Mouse (Mus musculus): ENCODE measurements around the gene Smagp. TPM values are rescaled to one million over a fixed set of nuclear protein-coding genes. Genes with fewer than 3 reads are reported as not detected.
"Not testable (repeated sequence)": the region's sequence is repeated elsewhere in the genome, so short reads cannot be mapped to it uniquely, and the experiment has no call there.

Gene Smagp
- polyA plus RNA-seq, 1 experiment from 2014 or later, result 41.6 TPM

GRCm38 (mm10) chr15:100616221-100616620, 20.5 kb downstream of the Smagp start:
- H3K4me2 ChIP-seq (replicated peaks; ENCODE audit: low read depth, low read length), result peak overlapping the region; percentile 74
- H3K27ac ChIP-seq (ENCODE audit: low read length), result peak overlapping the region; percentile 99
- peak overlapping the region; percentile 91 for H3K4me3 ChIP-seq (ENCODE audit: low read length)
- peaks cover 24% of the 10 kb centered on the region for H3K4me1 ChIP-seq (ENCODE audit: insufficient read depth, low read length)
- H3K27me3 ChIP-seq (ENCODE audit: insufficient read depth, low read length), result no peaks in the 10 kb centered on the region
- peak; percentile 10; the same call in 1 of the 2 replicates for ATAC-seq (ENCODE audit: low FRiP score, low TSS enrichment)
- peaks cover 30% of the 10 kb centered on the region for H3K36me3 ChIP-seq (ENCODE audit: insufficient read depth, low read length)
- no peaks in the 10 kb centered on the region for H3K9me3 ChIP-seq (ENCODE audit: low read length)
- WGBS, result under 1% methylated on average over 19 of the region's 19 CpGs
- peak overlapping the region; percentile 97 for H3K9ac ChIP-seq (replicated peaks; ENCODE audit: low read length)

DNA sequence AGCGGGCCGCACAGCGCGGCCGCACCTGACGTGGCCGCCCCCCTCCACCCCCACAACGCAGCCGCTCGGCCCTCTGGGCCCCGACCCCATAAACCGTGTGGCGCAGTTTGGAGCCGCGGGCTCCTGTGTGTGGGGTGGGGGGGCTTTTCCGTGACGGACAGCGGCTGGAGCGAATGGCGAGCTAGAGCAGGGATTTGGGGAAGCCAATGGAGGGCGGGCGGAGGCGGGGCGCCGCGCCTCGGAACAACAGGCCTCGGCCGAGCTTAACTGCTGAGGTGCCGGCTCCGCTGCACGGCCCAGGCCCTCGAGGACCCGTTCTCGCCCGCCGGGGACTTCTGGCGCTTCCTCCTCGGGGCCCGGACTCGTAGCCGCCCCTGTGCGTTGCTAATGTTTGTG, 20.9 kb downstream of the Smagp start:
- Histone ChIP-seq H3K9ac (replicated peaks; ENCODE audit: low read length) (peak overlapping the region; percentile 97), H3K9me3 (ENCODE audit: low read length) (no peaks in the 10 kb centered on the region), H3K4me1 (ENCODE audit: insufficient read depth, low read length) (peaks cover 24% of the 10 kb centered on the region), H3K27me3 (ENCODE audit: insufficient read depth, low read length) (no peaks in the 10 kb centered on the region), H3K27ac (ENCODE audit: low read length) (peak overlapping the region; percentile 99), H3K4me3 (ENCODE audit: low read length) (peak overlapping the region; percentile 91), H3K4me2 (replicated peaks; ENCODE audit: low read depth, low read length) (peak overlapping the region; percentile 74), H3K36me3 (ENCODE audit: insufficient read depth, low read length) (peaks cover 29% of the 10 kb centered on the region)
- ATAC-seq (ENCODE audit: low FRiP score, low TSS enrichment), result peak; percentile 87
- WGBS, result under 1% methylated on average over 36 of the region's 43 CpGs

- Histone ChIP-seq H3K9me3 (ENCODE audit: low read length) (no peaks in the 10 kb centered on the region), H3K9ac (replicated peaks; ENCODE audit: low read length) (peak within 1 kb of the TSS; percentile 97), H3K4me1 (ENCODE audit: insufficient read depth, low read length) (peaks cover 24% of the 10 kb centered on the region), H3K36me3 (ENCODE audit: insufficient read depth, low read length) (peaks cover 27% of the 10 kb centered on the region), H3K27me3 (ENCODE audit: insufficient read depth, low read length) (no peaks in the 10 kb centered on the region), H3K27ac (ENCODE audit: low read length) (peak within 1 kb of the TSS; percentile 99), H3K4me2 (replicated peaks; ENCODE audit: low read depth, low read length) (peak within 1 kb of the TSS; percentile 74), H3K4me3 (ENCODE audit: low read length) (peak within 1 kb of the TSS; percentile 91)
- under 1% methylated on average over 84 of the region's 99 CpGs for WGBS
- peak; percentile 84 for ATAC-seq (ENCODE audit: low FRiP score, low TSS enrichment)
Measured at GRCm38 (mm10) chr15:100614996-100615824, 21.5 kb downstream of the Smagp start, which contains the start of gene Dazap2. TSS of gene Dazap2 (plus strand) at chr15:100615349.

DNA sequence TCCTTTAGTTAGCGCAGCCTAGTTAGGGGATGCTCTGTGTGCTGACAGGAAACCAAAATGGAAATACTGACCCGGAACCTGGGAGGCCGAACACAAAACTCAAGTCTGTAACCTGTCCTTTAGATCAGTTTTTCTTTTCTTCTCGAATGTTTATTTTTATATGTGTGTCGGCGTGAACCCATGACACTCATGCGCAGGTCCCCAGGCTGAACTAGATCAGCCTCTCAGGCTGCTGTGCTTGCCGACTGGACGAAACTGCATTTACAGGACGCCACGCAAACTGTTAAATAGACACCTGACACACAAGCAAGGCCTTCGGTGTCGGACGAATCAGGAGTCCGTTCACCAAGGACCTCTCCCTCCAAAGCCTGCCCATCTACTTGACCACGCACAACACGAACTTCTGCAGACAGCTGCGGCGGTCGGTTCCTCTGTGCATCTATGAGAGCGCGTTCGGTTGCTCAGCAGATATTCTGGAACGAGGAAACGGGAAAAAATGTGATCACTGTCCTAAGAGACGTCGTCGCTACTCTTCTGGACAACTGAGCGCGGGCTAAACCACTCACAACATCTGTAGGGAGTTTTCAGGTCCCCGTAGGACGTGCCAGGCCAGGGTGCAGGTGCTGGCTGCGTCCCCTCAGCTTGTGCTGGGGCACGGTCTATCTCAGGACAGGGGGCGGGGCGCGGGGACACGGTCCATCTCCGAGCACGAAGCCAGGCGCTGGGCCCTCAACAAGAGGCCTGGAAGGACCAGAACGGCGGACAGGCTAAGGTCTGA, 22.3 kb downstream of the Smagp start:
- peak overlapping the region; percentile 72 for H3K9ac ChIP-seq (replicated peaks; ENCODE audit: low read length)
- 8% methylated on average over 43 of the region's 43 CpGs for WGBS
- no peaks in the 10 kb centered on the region for H3K27me3 ChIP-seq (ENCODE audit: insufficient read depth, low read length)
- H3K36me3 ChIP-seq (ENCODE audit: insufficient read depth, low read length), result peaks cover 21% of the 10 kb centered on the region
- H3K27ac ChIP-seq (ENCODE audit: low read length), result peak overlapping the region; percentile 82
- H3K9me3 ChIP-seq (ENCODE audit: low read length), result no peaks in the 10 kb centered on the region
- peaks cover 24% of the 10 kb centered on the region for H3K4me1 ChIP-seq (ENCODE audit: insufficient read depth, low read length)
- ATAC-seq (ENCODE audit: low FRiP score, low TSS enrichment), result 0 out of 2 replicates have a peak, but pooled peaks have one; percentile 0
- peak overlapping the region; percentile 74 for H3K4me2 ChIP-seq (replicated peaks; ENCODE audit: low read depth, low read length)
- peak overlapping the region; percentile 91 for H3K4me3 ChIP-seq (ENCODE audit: low read length)

- WGBS, result 7% methylated on average over 16 of the region's 16 CpGs
- no peaks in the 10 kb centered on the region for H3K27me3 ChIP-seq (ENCODE audit: insufficient read depth, low read length)
- peak overlapping the region; percentile 19 for H3K4me3 ChIP-seq (ENCODE audit: low read length)
- H3K4me2 ChIP-seq (replicated peaks; ENCODE audit: low read depth, low read length), result peak overlapping the region; percentile 50
- peak overlapping the region; percentile 41; the same call in 1 of the 2 replicates for H3K9ac ChIP-seq (replicated peaks; ENCODE audit: low read length)
- no peak for ATAC-seq (ENCODE audit: low FRiP score, low TSS enrichment)
- no peaks in the 10 kb centered on the region for H3K9me3 ChIP-seq (ENCODE audit: low read length)
- peaks cover 13% of the 10 kb centered on the region for H3K36me3 ChIP-seq (ENCODE audit: insufficient read depth, low read length)
- H3K27ac ChIP-seq (ENCODE audit: low read length), result no peak overlapping the region
- peaks cover 24% of the 10 kb centered on the region for H3K4me1 ChIP-seq (ENCODE audit: insufficient read depth, low read length)
Measured at GRCm38 (mm10) chr15:100613584-100613983, 23.2 kb downstream of the Smagp start.

DNA sequence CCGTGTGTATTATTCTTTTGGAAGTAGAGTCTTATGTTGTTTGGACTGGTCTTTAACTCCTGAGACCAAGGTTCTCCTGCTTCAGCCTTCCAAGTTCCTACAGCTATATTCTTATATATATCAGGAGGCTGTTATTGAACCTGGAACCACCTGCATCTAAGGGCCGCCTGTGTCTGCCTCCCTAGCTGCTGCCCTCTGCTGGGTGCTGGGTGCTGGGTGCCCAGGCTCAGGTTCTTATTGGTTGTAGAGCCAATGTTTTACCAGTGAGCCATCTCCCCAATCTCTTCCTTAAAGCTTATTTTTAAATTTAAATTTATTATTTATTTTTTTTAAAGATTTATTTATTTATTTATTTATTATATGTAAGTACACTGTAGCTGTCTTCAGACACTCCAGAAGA, 24.3 kb downstream of the Smagp start:
- H3K4me3 ChIP-seq (ENCODE audit: low read length), result no peak overlapping the region
- no peaks in the 10 kb centered on the region for H3K27me3 ChIP-seq (ENCODE audit: insufficient read depth, low read length)
- H3K9me3 ChIP-seq (ENCODE audit: low read length), result no peaks in the 10 kb centered on the region
- 63% methylated on average over 2 of the region's 2 CpGs for WGBS
- H3K9ac ChIP-seq (replicated peaks; ENCODE audit: low read length), result no peak overlapping the region
- H3K4me1 ChIP-seq (ENCODE audit: insufficient read depth, low read length), result peaks cover 24% of the 10 kb centered on the region
- H3K36me3 ChIP-seq (ENCODE audit: insufficient read depth, low read length), result peaks cover 1% of the 10 kb centered on the region; the same call in 1 of the 2 replicates
- H3K27ac ChIP-seq (ENCODE audit: low read length), result no peak overlapping the region
- no peak for ATAC-seq (ENCODE audit: low FRiP score, low TSS enrichment)
- no peak overlapping the region for H3K4me2 ChIP-seq (replicated peaks; ENCODE audit: low read depth, low read length)

GRCm38 (mm10) chr15:100611951-100612350, 24.8 kb downstream of the Smagp start:
- peaks cover 22% of the 10 kb centered on the region for H3K4me1 ChIP-seq (ENCODE audit: insufficient read depth, low read length)
- H3K27me3 ChIP-seq (ENCODE audit: insufficient read depth, low read length), result no peaks in the 10 kb centered on the region
- H3K9ac ChIP-seq (replicated peaks; ENCODE audit: low read length), result no peak overlapping the region
- no peak overlapping the region for H3K27ac ChIP-seq (ENCODE audit: low read length)
- H3K9me3 ChIP-seq (ENCODE audit: low read length), result no peaks in the 10 kb centered on the region
- H3K4me2 ChIP-seq (replicated peaks; ENCODE audit: low read depth, low read length), result no peak overlapping the region
- 64% methylated on average over 7 of the region's 7 CpGs for WGBS
- no peak overlapping the region for H3K4me3 ChIP-seq (ENCODE audit: low read length)
- no peak for ATAC-seq (ENCODE audit: low FRiP score, low TSS enrichment)
- no peaks in the 10 kb centered on the region for H3K36me3 ChIP-seq (ENCODE audit: insufficient read depth, low read length)

- not testable (repeated sequence) for H3K4me3 ChIP-seq (ENCODE audit: low read length); H3K27ac ChIP-seq (ENCODE audit: low read length); H3K4me2 ChIP-seq (replicated peaks; ENCODE audit: low read depth, low read length); H3K27me3 ChIP-seq (ENCODE audit: insufficient read depth, low read length); H3K9me3 ChIP-seq (ENCODE audit: low read length); H3K36me3 ChIP-seq (ENCODE audit: insufficient read depth, low read length); ATAC-seq (ENCODE audit: low FRiP score, low TSS enrichment); H3K9ac ChIP-seq (replicated peaks; ENCODE audit: low read length)
- WGBS, result 93% methylated on average over 8 of the region's 8 CpGs
- peaks cover 21% of the 10 kb centered on the region for H3K4me1 ChIP-seq (ENCODE audit: insufficient read depth, low read length)
Measured at GRCm38 (mm10) chr15:100606677-100607076, 30.1 kb downstream of the Smagp start.

DNA sequence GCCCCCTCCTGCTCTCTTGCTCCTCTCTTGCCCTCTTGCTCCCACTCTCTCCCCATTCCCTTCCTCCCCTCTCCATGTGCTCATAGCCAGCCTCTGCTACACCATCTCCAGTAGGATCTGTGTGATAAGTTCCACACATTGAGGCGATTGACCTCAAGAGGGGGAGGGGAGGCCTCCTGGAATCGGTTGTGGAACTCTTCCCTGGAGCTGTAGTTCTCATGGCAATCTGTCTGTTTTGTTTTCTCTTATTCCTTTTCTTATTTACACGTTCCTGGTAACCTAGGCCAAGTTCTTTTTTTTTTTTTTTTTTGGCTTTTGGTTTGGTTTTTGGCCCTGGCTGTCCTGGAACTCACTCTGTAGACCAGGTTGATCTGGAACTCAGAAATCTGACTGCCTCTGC, 35.1 kb downstream of the Smagp start:
- Histone ChIP-seq H3K4me1 (ENCODE audit: insufficient read depth, low read length) (peaks cover 39% of the 10 kb centered on the region), H3K4me3 (ENCODE audit: low read length) (no peak overlapping the region), H3K4me2 (replicated peaks; ENCODE audit: low read depth, low read length) (no peak overlapping the region), H3K27ac (ENCODE audit: low read length) (peak overlapping the region; percentile 63), H3K9ac (replicated peaks; ENCODE audit: low read length) (no peak overlapping the region), H3K9me3 (ENCODE audit: low read length) (no peaks in the 10 kb centered on the region), H3K27me3 (ENCODE audit: insufficient read depth, low read length) (0 out of 2 replicates have a peak, but pooled peaks cover 4% of the 10 kb centered on the region), H3K36me3 (ENCODE audit: insufficient read depth, low read length) (no peaks in the 10 kb centered on the region)
- 47% methylated on average over 3 of the region's 3 CpGs for WGBS
- no peak for ATAC-seq (ENCODE audit: low FRiP score, low TSS enrichment)
